Mouse (Mus musculus) heart, postnatal 0 days (tissue): ENCODE data around the gene Tmc3.

Experiments used
- CTCF ChIP-seq: IDR thresholded peaks from 2 replicates; pipeline ENCODE4 v1.5.1; 2016; ENCODE audit warnings: antibody characterized with exemption, control low read depth, low read depth
- EP300 ChIP-seq: IDR thresholded peaks from 2 replicates; pipeline ENCODE4 v1.6.1; 2016; ENCODE audit warnings: antibody characterized with exemption, low read depth

DNA sequence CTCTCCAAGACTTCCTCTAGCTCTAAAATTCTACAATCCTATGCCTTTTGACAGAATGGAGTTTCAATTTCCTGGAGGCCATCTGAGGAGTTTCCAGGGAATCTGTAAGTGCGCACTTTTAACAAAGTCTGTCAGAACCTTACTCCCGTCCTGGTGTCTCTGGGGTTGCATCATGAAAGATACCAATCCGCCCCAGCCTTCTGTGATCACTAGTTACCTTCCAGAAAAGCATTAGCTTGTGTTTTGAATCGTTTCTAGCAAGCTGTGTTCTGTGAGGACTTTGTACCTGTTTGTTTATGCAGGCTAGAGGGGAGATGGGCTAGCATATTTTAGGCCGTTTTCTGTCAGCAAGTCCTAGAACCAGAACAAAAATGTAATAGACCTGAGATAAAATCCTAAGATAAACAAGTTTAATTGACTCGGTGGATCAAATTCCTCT lies 48.0 kb downstream of the Tmc3 start:
- TF ChIP-seq CTCF (no peak), EP300 (no peak)
